Mouse (Mus musculus): ENCODE data around the gene Medag.

Gene Medag

DNA sequence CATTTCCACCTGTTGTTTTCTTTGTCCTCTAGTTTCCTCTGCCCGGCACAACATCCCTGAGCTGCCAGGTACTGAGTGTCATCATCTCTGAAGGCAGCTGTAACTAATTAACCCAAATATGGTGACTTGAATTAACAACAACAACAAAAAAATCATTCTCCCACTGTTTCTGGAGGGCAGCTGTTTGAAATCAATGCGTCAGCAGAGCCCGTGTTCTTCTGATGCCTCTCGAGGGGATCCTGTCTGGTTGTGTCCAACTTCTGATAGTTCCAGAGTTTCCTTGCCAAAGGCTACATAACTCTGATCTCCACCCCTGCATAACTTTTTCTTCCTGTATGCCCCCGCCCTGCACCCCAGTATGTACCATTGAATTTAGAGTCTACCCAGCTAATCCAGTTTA, 28.9 kb upstream of the Medag start:
- no peak for DNase-seq (ENCODE audit: low spot score)

DNA sequence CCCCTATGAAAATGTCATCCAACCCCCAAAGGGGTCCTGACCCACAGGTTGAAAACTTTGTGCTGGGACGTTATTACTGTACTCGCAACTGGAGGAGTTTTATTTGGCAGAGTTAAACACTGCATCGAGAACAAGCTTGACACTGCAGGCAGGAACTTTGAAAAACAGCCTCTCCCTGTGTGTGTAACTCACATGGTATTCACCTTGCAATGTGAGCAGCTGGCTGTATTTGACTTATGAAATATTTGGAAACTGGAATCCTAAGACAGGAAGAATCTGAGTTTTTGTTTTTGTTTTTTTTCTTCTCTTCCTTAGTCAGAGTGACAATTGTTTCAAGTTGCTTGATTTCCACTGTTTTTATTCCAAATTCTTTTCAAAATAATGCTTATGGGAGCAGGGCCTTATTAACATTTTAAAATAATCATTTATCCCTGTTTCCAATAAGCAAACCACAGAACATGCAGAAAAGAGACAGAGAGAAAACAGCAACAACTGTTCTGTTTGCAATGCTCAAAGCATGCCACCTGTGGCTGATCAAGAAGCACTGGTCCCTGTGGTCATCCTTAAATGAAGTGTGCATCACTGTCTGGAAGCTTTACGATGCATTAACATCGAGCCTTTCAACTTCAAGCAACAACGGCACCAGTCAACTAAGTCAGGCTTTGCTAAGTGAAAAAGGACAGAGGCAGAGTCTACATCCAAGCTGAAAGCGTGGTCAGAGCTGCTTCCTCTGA, 26.2 kb upstream of the Medag start:
- DNase-seq (ENCODE audit: low spot score), result no peak

- DNase-seq (ENCODE audit: low spot score), result no peak
Measured at GRCm38 (mm10) chr5:149386294-149386850, 25.2 kb upstream of the Medag start.

DNA sequence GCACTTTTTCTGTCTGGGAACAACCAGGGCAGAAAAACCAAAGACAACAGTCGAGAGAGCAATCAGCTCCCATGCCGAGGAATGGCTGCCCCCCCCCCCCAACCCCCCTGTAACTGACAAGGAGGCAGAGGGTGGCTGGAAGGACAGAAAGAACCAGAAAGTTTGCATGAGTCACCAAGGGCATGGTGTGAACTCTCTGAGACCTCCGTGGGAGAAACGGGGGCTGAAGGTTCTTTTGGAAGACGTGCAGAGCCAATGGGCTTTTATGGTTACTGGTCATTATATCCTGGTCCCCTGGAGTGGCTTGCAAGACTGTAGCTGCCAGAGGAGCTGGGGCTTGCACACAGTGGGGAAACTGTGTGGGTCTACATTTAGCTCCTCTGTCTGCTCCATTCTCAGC, 22.6 kb upstream of the Medag start:
- DNase-seq (ENCODE audit: low spot score), result no peak

DNA sequence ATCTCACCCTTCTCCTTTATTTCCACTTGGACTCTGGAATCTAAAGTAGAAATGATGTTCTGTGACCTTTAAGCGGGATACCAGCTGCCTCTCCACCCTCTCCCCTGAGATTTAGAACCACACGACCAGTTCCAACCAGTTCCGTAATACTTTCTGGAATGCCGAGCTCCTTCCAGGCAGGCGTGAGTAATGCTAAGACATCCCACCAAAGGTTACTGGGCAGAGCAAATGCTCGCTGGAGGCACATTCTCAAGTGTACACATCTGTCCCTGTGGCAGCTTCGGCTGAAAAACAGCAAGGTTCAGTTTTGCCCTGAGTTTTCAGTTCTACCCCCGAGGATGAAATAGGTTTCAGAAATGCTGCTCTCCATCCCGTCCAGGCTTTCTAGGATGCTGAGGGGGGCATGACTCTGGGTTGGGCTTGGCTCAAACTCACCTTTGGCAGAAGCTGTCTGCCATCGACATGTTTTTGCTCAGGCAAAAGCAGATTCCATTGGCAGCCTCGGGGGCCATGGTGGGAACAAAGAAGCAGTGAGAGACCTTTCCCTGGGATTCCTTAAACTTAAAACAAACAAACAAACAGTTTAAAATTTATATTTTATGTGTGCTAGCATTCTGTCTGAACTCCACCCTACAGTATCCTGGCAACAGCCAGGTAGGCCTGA, 21.9 kb upstream of the Medag start:
- no peak for DNase-seq (ENCODE audit: low spot score)

- no peak for DNase-seq (ENCODE audit: low spot score)
Measured at GRCm38 (mm10) chr5:149391574-149392375, 19.8 kb upstream of the Medag start.

- DNase-seq (ENCODE audit: low spot score), result no peak
Measured at GRCm38 (mm10) chr5:149392420-149392988, 19.0 kb upstream of the Medag start.

DNA sequence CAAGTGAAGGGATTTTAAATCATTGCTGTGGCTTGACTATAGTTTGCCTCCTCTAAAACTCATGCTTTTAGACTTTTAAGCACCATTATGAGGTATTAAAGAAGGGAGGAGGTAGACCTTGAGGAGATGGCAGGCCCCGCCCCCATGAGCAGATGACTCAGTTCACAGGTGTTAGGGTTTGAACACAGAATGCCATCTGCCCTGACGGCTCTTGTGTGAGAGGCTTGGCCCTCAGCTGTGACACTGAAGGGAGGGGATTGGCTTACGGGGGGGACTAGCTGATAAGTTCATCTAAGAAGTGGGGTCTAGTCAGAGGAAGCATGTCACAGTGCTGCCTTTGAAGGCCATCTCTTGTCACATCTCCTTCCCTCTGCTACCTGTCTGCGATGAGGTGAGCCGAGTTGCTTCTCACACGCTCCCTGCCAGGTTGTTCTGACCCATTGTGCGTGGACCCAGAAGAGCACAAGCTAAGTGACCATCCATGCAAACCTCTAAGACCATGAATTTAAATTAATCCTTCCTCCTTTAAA, 10.0 kb upstream of the Medag start:
- DNase-seq (ENCODE audit: low spot score), result no peak

GRCm38 (mm10) chr5:149402029-149402428, 9.5 kb upstream of the Medag start:
- no peak for DNase-seq (ENCODE audit: low spot score)

- DNase-seq (ENCODE audit: low spot score), result no peak
Measured at GRCm38 (mm10) chr5:149403386-149403785, 8.2 kb upstream of the Medag start.

GRCm38 (mm10) chr5:149404710-149405109, 6.8 kb upstream of the Medag start:
- no peak for DNase-seq (ENCODE audit: low spot score)

DNA sequence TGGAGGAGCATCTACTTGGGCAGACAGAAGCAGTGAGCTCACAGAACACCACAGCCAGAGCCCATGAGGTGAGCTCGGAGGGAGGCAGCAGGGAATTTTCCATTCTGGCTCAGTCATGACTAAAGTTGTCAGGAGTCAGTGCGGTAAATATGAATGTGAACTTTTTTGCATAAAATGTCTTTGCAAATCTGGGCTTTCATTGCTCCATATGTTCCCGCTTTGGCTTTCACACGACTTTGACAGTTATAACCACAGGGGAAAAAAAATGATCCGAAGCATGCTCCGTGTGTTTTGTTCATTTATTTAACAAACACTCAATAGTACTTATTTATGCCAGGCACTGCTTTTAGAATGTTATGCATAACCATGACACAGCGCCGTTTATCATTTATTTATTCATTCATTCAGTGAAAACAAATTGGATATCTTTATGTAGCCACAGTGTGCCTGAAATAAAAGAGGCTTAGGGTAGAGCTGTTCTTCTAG, 4.7 kb upstream of the Medag start:
- no peak for DNase-seq (ENCODE audit: low spot score)

- DNase-seq (ENCODE audit: low spot score), result no peak
Measured at GRCm38 (mm10) chr5:149409502-149409901, 2.0 kb upstream of the Medag start.

DNA sequence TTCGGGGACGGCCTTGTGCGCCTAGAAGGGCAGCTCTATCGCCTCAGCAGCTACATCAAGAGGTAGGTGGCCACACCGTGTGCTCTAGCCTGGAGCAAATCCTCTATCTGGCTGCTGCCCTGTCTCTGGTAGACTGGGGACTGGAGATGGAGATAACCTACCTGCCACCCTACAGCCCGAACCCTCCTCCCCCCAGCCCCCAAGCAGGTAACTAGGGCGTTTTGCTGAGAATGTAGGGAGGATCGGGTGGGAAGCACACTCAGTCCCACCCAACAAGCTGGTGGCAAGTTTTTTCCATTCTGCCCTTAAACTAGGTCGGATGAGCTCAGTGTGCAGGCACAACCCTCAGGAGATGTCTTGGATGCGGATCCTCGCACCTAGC, 636 bp downstream of the Medag start:
- no peak for DNase-seq (ENCODE audit: low spot score)

DNA sequence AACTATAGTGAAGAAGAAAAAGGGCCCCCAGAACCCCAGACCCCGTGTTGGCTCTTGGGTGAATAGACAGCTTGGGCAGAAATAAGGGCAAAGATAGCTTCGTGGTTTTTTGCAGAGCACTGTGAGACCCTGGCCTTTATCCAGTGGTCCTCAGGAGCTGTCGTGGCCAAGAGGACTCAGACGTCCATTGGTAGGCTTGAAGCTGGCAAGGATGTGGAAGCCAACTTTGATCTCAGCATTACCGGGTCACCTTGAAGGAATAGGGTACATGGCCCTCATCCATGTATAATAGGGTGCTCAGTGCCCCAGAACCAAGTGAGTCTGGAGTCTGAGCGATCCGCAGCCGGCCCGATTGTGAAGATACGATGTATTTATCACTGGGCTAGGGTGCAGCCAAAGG, 1.1 kb downstream of the Medag start:
- DNase-seq (ENCODE audit: low spot score), result no peak

DNA sequence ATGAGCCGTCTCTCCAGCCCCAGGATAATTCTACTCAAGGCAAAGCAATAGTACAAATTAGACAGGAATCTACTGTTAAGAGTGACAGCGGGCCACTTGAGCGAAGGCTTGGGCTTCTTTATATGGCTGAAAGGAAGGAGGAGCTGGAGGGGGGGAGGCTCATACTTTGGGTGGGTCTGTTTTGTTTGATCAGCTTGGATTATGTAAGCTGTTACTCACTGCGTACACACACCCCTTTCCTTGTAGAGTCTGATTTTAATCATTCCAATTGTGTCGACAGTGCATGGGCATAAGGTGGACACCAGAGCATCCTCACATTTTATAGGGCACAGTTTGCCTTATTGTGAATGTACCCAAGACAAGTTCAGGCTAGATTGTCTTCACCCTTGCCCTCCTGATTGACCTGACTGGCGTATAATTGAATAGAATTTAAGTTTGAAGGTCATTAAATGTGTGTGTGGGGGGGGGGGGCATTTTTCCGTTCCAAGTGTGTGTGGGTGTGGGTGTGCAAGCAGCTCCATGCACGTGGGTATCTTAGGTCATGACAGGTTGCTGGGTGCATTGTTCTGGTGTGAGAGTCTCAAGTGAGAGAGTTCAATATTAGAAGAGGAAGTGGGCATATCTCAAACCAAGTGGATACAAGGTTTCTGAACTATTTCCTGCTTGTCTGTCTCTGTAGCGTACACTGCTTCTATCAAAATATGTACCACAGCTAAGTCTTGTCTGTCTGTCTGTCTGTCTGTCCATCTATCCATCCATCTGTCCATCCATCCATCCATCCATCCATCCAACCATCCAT, 3.0 kb downstream of the Medag start:
- no peak for DNase-seq (ENCODE audit: low spot score)

- no peak for DNase-seq (ENCODE audit: low spot score)
Measured at GRCm38 (mm10) chr5:149417381-149417780, 5.8 kb downstream of the Medag start.

GRCm38 (mm10) chr5:149426525-149426924, 15.0 kb downstream of the Medag start:
- DNase-seq (ENCODE audit: low spot score), result no peak

DNA sequence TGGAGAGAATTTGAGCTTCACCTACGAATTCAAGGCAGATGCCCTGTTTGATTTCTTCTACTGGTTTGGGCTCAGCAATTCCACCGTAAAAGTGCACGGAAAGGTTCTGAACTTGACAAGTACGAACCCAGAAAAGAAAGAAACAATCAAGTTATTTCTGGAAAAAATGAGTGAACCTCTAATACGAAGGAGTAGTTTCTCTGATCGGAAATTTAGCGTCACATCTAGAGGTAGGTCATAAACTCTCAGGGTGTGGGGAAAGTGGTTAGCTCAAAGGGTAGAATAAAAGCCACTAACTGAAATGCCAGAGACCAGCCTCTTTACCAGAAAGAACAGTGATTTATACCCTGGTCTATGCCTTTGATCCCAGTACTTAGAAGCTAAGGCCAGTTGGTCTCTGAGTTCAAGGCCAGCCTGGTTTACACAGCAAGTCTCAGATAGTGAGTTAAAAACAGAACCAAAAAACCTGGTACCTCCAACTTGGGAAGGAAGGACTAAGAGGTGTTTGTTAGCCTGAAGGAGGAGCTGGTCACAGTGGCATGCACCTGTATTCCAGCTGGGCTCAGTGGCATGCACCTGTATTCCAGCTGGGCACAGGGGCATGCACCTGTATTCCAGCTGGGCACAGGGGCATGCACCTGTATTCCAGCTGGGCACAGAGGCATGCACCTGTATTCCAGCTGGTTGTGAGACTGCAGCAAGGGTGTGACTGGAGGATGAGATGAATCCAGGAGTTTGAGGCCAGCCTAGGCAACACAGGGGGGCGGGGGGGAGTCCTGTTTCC, 15.9 kb downstream of the Medag start:
- no peak for DNase-seq (ENCODE audit: low spot score)

GRCm38 (mm10) chr5:149428347-149428746, 16.8 kb downstream of the Medag start:
- no peak for DNase-seq (ENCODE audit: low spot score)
